Mouse (Mus musculus) MEL (cell line): ENCODE results near the gene Ppard. TPM values are rescaled to one million over a fixed set of nuclear protein-coding genes. Genes with fewer than 3 reads are reported as not detected.
A peak's percentile ranks its signal among the peaks of the same experiment; 100 is the strongest.

Source experiments
- DNase-seq: peaks from one replicate; pipeline ENCODE4 v3.0.0; 2011; ENCODE audit warnings: low read depth, low spot score
- H3K27ac ChIP-seq: 2 replicates; pipeline ENCODE4 v1.5.1; 2012; ENCODE audit warnings: low read depth, mild to moderate bottlenecking, control low read depth, low read length, moderate library complexity; ENCODE audit not compliant: control insufficient read depth
- H3K27me3 ChIP-seq, 2 experiments: fragments of 150-350 bp in 1 of 2; sonication (generic) in 1 of 2; 2 replicates each; pipeline ENCODE4 v1.6.1; 2012; ENCODE audit warnings: low read length in 2 of 2, mild to moderate bottlenecking in 2 of 2, improper control_type of control experiment in 1 of 2, moderate library complexity in 1 of 2; ENCODE audit not compliant: insufficient read depth in 2 of 2, control insufficient read depth in 1 of 2
- H3K36me3 ChIP-seq, 2 experiments: 2 replicates each; pipeline ENCODE4 v1.6.1; 2012 to 2014; ENCODE audit warnings: low read length in 2 of 2, improper control_type of control experiment in 1 of 2, inconsistent platforms in 1 of 2, mild to moderate bottlenecking in 1 of 2; ENCODE audit not compliant: insufficient read depth in 2 of 2, control insufficient read depth in 1 of 2
- H3K4me1 ChIP-seq, 2 experiments: fragments of 150-350 bp in 1 of 2; sonication (generic) in 1 of 2; 2 replicates each; pipeline ENCODE4 v1.6.1; 2012; ENCODE audit warnings: low read length in 2 of 2, improper control_type of control experiment in 1 of 2, mild to moderate bottlenecking in 1 of 2; ENCODE audit not compliant: insufficient read depth in 2 of 2, control insufficient read depth in 1 of 2
- H3K4me3 ChIP-seq, 2 experiments: fragments of 150-350 bp in 1 of 2; sonication (generic) in 1 of 2; 2 replicates each; pipeline ENCODE4 v1.5.1; 2012; ENCODE audit warnings: low read depth in 2 of 2, low read length in 2 of 2, mild to moderate bottlenecking in 2 of 2, moderate library complexity in 2 of 2, control low read depth in 1 of 2, improper control_type of control experiment in 1 of 2; ENCODE audit not compliant: control insufficient read depth in 1 of 2, insufficient read depth in 1 of 2
- H3K79me2 ChIP-seq: 2 replicates; pipeline ENCODE4 v1.6.1; 2012; ENCODE audit warnings: mild to moderate bottlenecking, low read length, moderate library complexity; ENCODE audit not compliant: control insufficient read depth, poor library complexity, insufficient read depth
- H3K9ac ChIP-seq: 2 replicates; pipeline ENCODE4 v1.6.1; 2012; ENCODE audit warnings: low read depth, mild to moderate bottlenecking, control low read depth, low read length, moderate library complexity; ENCODE audit not compliant: control insufficient read depth, poor library complexity, severe bottlenecking
- H3K9me3 ChIP-seq: fragments of 150-350 bp; sonication (generic); replicated peaks from 2 replicates; pipeline ENCODE4 v1.6.1; 2012; ENCODE audit warnings: mild to moderate bottlenecking, low read length, improper control_type of control experiment, moderate library complexity; ENCODE audit not compliant: insufficient read depth
- BHLHE40 ChIP-seq: IDR thresholded peaks from 2 replicates; pipeline ENCODE4 v1.6.1; 2012; ENCODE audit warnings: low read depth, mild to moderate bottlenecking, inconsistent platforms, low read length, improper control_type of control experiment, borderline replicate concordance
- CHD1 ChIP-seq: IDR thresholded peaks from 2 replicates; pipeline ENCODE4 v1.6.1; 2012; ENCODE audit warnings: low read depth, mild to moderate bottlenecking, inconsistent platforms, low read length, improper control_type of control experiment
- CHD2 ChIP-seq: IDR thresholded peaks from 2 replicates; pipeline ENCODE4 v1.6.1; 2011; ENCODE audit warnings: low read length, improper control_type of control experiment
- CTCF ChIP-seq, 3 experiments: IDR thresholded peaks in 2 of 3; conservative IDR thresholded peaks in 1 of 3; 2 replicates each; pipeline ENCODE4 v1.5.1; 2011 to 2012; ENCODE audit warnings: low read length in 3 of 3, low read depth in 2 of 3, mild to moderate bottlenecking in 2 of 3, improper control_type of control experiment in 1 of 3, inconsistent platforms in 1 of 3, mixed read lengths in 1 of 3, moderate library complexity in 1 of 3; ENCODE audit not compliant: control insufficient read depth in 1 of 3, insufficient read depth in 1 of 3, poor library complexity in 1 of 3, severe bottlenecking in 1 of 3
- E2F4 ChIP-seq: IDR thresholded peaks from 2 replicates; pipeline ENCODE4 v1.6.1; 2011; ENCODE audit warnings: low read depth, low read length, improper control_type of control experiment, borderline replicate concordance
- ELF1 ChIP-seq: IDR thresholded peaks from 2 replicates; pipeline ENCODE4 v1.6.1; 2014; ENCODE audit warnings: low read depth, mild to moderate bottlenecking, inconsistent platforms, low read length, improper control_type of control experiment, moderate library complexity
- ETS1 ChIP-seq: IDR thresholded peaks from 2 replicates; pipeline ENCODE4 v1.6.1; 2012; ENCODE audit warnings: low read depth, mild to moderate bottlenecking, inconsistent platforms, low read length, improper control_type of control experiment, moderate library complexity
- GABPA ChIP-seq: IDR thresholded peaks from 2 replicates; pipeline ENCODE4 v1.6.1; 2012; ENCODE audit warnings: low read depth, mild to moderate bottlenecking, inconsistent platforms, low read length, improper control_type of control experiment, moderate library complexity
- GATA1 ChIP-seq: IDR thresholded peaks from 2 replicates; pipeline ENCODE4 v1.6.1; 2011; ENCODE audit warnings: low read depth, low read length, improper control_type of control experiment
- HCFC1 ChIP-seq: IDR thresholded peaks from 2 replicates; pipeline ENCODE4 v1.6.1; 2012; ENCODE audit warnings: low read depth, mild to moderate bottlenecking, inconsistent platforms, low read length, improper control_type of control experiment, moderate library complexity
- JUND ChIP-seq: IDR thresholded peaks from 2 replicates; pipeline ENCODE4 v1.6.1; 2011; ENCODE audit warnings: low read depth, mild to moderate bottlenecking, improper control_type of control experiment, low read length
- KAT2A ChIP-seq: conservative IDR thresholded peaks from 2 replicates; pipeline ENCODE4 v1.6.1; 2012; ENCODE audit warnings: low read depth, low read length, improper control_type of control experiment, inconsistent platforms
- MAFK ChIP-seq: IDR thresholded peaks from 2 replicates; pipeline ENCODE4 v1.6.1; 2011; ENCODE audit warnings: low read depth, mild to moderate bottlenecking, low read length, improper control_type of control experiment, borderline replicate concordance
- MAX ChIP-seq: IDR thresholded peaks from 2 replicates; pipeline ENCODE4 v1.6.1; 2011; ENCODE audit warnings: low read length, improper control_type of control experiment
- MAZ ChIP-seq: IDR thresholded peaks from 2 replicates; pipeline ENCODE4 v1.6.1; 2012; ENCODE audit warnings: low read depth, mild to moderate bottlenecking, inconsistent platforms, low read length, improper control_type of control experiment
- MEF2A ChIP-seq: IDR thresholded peaks from 2 replicates; pipeline ENCODE4 v1.6.1; 2014; ENCODE audit warnings: low read depth, mild to moderate bottlenecking, inconsistent platforms, low read length, improper control_type of control experiment; ENCODE audit not compliant: poor library complexity, insufficient replicate concordance, severe bottlenecking; ENCODE audit errors: extremely low read depth
- MXI1 ChIP-seq: IDR thresholded peaks from 2 replicates; pipeline ENCODE4 v1.6.1; 2011; ENCODE audit warnings: mild to moderate bottlenecking, low read depth, low read length, improper control_type of control experiment
- MYB ChIP-seq: IDR thresholded peaks from 2 replicates; pipeline ENCODE4 v1.6.1; 2011; ENCODE audit warnings: mild to moderate bottlenecking, low read depth, low read length, improper control_type of control experiment
- MYC ChIP-seq: IDR thresholded peaks from 2 replicates; pipeline ENCODE4 v1.6.1; 2011; ENCODE audit warnings: low read depth, mild to moderate bottlenecking, low read length, improper control_type of control experiment, moderate library complexity
- NELFE ChIP-seq: IDR thresholded peaks from 2 replicates; pipeline ENCODE4 v1.6.1; 2011; ENCODE audit warnings: low read depth, low read length, improper control_type of control experiment
- NRF1 ChIP-seq: IDR thresholded peaks from 2 replicates; pipeline ENCODE4 v1.6.1; 2014; ENCODE audit warnings: low read depth, mild to moderate bottlenecking, inconsistent platforms, low read length, improper control_type of control experiment, moderate library complexity; ENCODE audit not compliant: poor library complexity, insufficient read depth, severe bottlenecking
- POLR2A ChIP-seq, 2 experiments: IDR thresholded peaks; 2 replicates each; pipeline ENCODE4 v1.6.1; 2011 to 2012; ENCODE audit warnings: low read length in 2 of 2, mild to moderate bottlenecking in 2 of 2, control low read depth in 1 of 2, improper control_type of control experiment in 1 of 2, low read depth in 1 of 2, moderate library complexity in 1 of 2; ENCODE audit not compliant: control insufficient read depth in 1 of 2, insufficient read depth in 1 of 2, poor library complexity in 1 of 2
- POLR2AphosphoS2 ChIP-seq: IDR thresholded peaks from 2 replicates; pipeline ENCODE4 v1.6.1; 2011; ENCODE audit warnings: low read length, improper control_type of control experiment
- POLR2AphosphoS5 ChIP-seq: IDR thresholded peaks from 2 replicates; pipeline ENCODE4 v1.6.1; 2012; ENCODE audit warnings: low read depth, borderline replicate concordance, mild to moderate bottlenecking, inconsistent platforms, low read length, moderate library complexity, mixed read lengths
- RAD21 ChIP-seq: IDR thresholded peaks from 2 replicates; pipeline ENCODE4 v1.6.1; 2011; ENCODE audit warnings: mild to moderate bottlenecking, low read depth, low read length, improper control_type of control experiment
- RCOR1 ChIP-seq: IDR thresholded peaks from 2 replicates; pipeline ENCODE4 v1.6.1; 2012; ENCODE audit warnings: low read depth, mild to moderate bottlenecking, inconsistent platforms, low read length, improper control_type of control experiment
- SIN3A ChIP-seq: IDR thresholded peaks from 2 replicates; pipeline ENCODE4 v1.6.1; 2012; ENCODE audit warnings: low read length, improper control_type of control experiment, inconsistent platforms
- SMC3 ChIP-seq: IDR thresholded peaks from 2 replicates; pipeline ENCODE4 v1.6.1; 2011; ENCODE audit warnings: low read depth, low read length, improper control_type of control experiment
- TAL1 ChIP-seq: IDR thresholded peaks from 2 replicates; pipeline ENCODE4 v1.6.1; 2012; ENCODE audit warnings: mild to moderate bottlenecking, inconsistent platforms, low read length, moderate library complexity, mixed read lengths
- TBP ChIP-seq: IDR thresholded peaks from 2 replicates; pipeline ENCODE4 v1.8.0; 2011; ENCODE audit warnings: low read depth, low read length, improper control_type of control experiment
- TCF12 ChIP-seq: IDR thresholded peaks from 2 replicates; pipeline ENCODE4 v1.6.1; 2014; ENCODE audit warnings: low read depth, mild to moderate bottlenecking, inconsistent platforms, low read length, improper control_type of control experiment, moderate library complexity
- UBTF ChIP-seq: IDR thresholded peaks from 2 replicates; pipeline ENCODE4 v1.6.1; 2012; ENCODE audit warnings: low read depth, mild to moderate bottlenecking, inconsistent platforms, low read length, improper control_type of control experiment, moderate library complexity, borderline replicate concordance; ENCODE audit not compliant: insufficient read depth
- USF1 ChIP-seq: IDR thresholded peaks from 2 replicates; pipeline ENCODE4 v1.6.1; 2014; ENCODE audit warnings: low read depth, mild to moderate bottlenecking, inconsistent platforms, low read length, improper control_type of control experiment, moderate library complexity
- USF2 ChIP-seq, 2 experiments: IDR thresholded peaks; 2 replicates each; pipeline ENCODE4 v1.6.1; 2011 to 2012; ENCODE audit warnings: improper control_type of control experiment in 2 of 2, low read length in 2 of 2, borderline replicate concordance in 1 of 2, inconsistent platforms in 1 of 2, low read depth in 1 of 2, mild to moderate bottlenecking in 1 of 2; ENCODE audit not compliant: insufficient read depth in 1 of 2
- ZC3H11A ChIP-seq: IDR thresholded peaks from 2 replicates; pipeline ENCODE4 v1.6.1; 2012; ENCODE audit warnings: low read depth, mild to moderate bottlenecking, inconsistent platforms, low read length, improper control_type of control experiment
- ZKSCAN1 ChIP-seq: IDR thresholded peaks from 2 replicates; pipeline ENCODE4 v1.6.1; 2012; ENCODE audit warnings: low read depth, mild to moderate bottlenecking, inconsistent platforms, low read length, improper control_type of control experiment, moderate library complexity
- ZMIZ1 ChIP-seq: IDR thresholded peaks from 2 replicates; pipeline ENCODE4 v1.6.1; 2012; ENCODE audit warnings: low read depth, mild to moderate bottlenecking, inconsistent platforms, low read length, improper control_type of control experiment, moderate library complexity
- ZNF384 ChIP-seq: IDR thresholded peaks from 2 replicates; pipeline ENCODE4 v1.6.1; 2012; ENCODE audit warnings: low read depth, mild to moderate bottlenecking, inconsistent platforms, low read length, improper control_type of control experiment
- polyA plus RNA-seq, 2 experiments: library from polyadenylated mRNA; stranded (reverse) in 1 of 2; unstranded in 1 of 2; fragments of >175 nt in 1 of 2; fragments of >200 nt in 1 of 2; gene quantifications; 2 replicates each; pipeline versions ENCODE4 v1.2.1 to v1.2.4; 2012; ENCODE audit warnings: low replicate concordance in 2 of 2, low read depth in 1 of 2; ENCODE audit not compliant: insufficient read length in 2 of 2, insufficient read depth in 1 of 2, missing spikeins in 1 of 2
- total RNA-seq: library from RNA; depleted of rRNA; stranded (reverse); fragments of 300-350 nt; gene quantifications from 2 replicates; pipeline ENCODE4 v1.2.3, GENCODE M21; 2012

Gene Ppard
- total and polyA plus RNA-seq, 3 experiments, result 3.5 to 12.7 TPM; not detected in 1

GRCm38 (mm10) chr17:28208314-28208612 is 24.2 kb upstream of the Ppard start:
- Histone ChIP-seq H3K79me2 (peaks cover 37% of the 10 kb centered on the region), H3K27ac (peak overlapping the region; percentile 96), H3K27me3 (no peaks in the 10 kb centered on the region), H3K9ac (peak overlapping the region; percentile 85), H3K4me1 (peaks cover 9 to 34% of the 10 kb centered on the region in 2 experiments), H3K4me3 (peak overlapping the region; percentile 78 to 79), H3K9me3 (no peaks in the 10 kb centered on the region), H3K36me3 (peaks cover 0 to 24% of the 10 kb centered on the region in 2 experiments; a peak in 2 of 4 replicates)
- no peak for DNase-seq
- TF ChIP-seq RAD21 (no peak), GATA1 (0 out of 2 replicates have a peak, but pooled peaks have one; percentile 32), MXI1 (no peak), E2F4 (no peak), MAX (no peak), BHLHE40 (0 out of 2 replicates have a peak, but pooled peaks have one; percentile 6), MAFK (no peak), POLR2AphosphoS5 (no peak), ZNF384 (no peak), HCFC1 (no peak), USF2 (IDR thresholded peaks at IDR 0.05; ENCODE audit: borderline replicate concordance in 1 of 2, insufficient read depth in 1 of 2, low read depth in 1 of 2, low read length in 2 of 2) (no peak), UBTF (0 out of 2 replicates have a peak, but pooled peaks have one; percentile 33), ZKSCAN1 (no peak), CTCF (IDR thresholded peaks at IDR 0.05 in 2 of 3, conservative IDR thresholded peaks at IDR 0.05 in 1 of 3; ENCODE audit: control insufficient read depth in 1 of 3, insufficient read depth in 1 of 3, low read depth in 2 of 3, low read length in 3 of 3, poor library complexity in 1 of 3, severe bottlenecking in 1 of 3) (no peak), SMC3 (no peak), MEF2A (no peak), NRF1 (no peak), USF1 (no peak), TCF12 (peak; percentile 46; the same call in 1 of the 2 replicates), CHD1 (no peak), ZMIZ1 (no peak), MYC (no peak), TAL1 (peak; percentile 52; the same call in 1 of the 2 replicates), ZC3H11A (no peak), KAT2A (no peak), RCOR1 (no peak), CHD2 (no peak), POLR2AphosphoS2 (no peak), ETS1 (no peak), TBP (no peak), SIN3A (no peak), MYB (no peak), NELFE (no peak), ELF1 (peak; percentile 37; the same call in 1 of the 2 replicates), JUND (no peak), POLR2A (IDR thresholded peaks at IDR 0.05; ENCODE audit: control insufficient read depth in 1 of 2, insufficient read depth in 1 of 2, low read depth in 1 of 2, low read length in 2 of 2, poor library complexity in 1 of 2) (no peak), GABPA (no peak), MAZ (no peak)
